Mouse (Mus musculus): ENCODE measurements around the gene Rabgap1l. TPM values are rescaled to one million over a fixed set of nuclear protein-coding genes. Genes with fewer than 3 reads are reported as not detected.

Gene Rabgap1l
- polyA plus RNA-seq, 1 experiment, result 12.9 TPM

GRCm38 (mm10) chr1:160211597-160212122, 581.4 kb downstream of the Rabgap1l start:
- Histone ChIP-seq H3K27me3 (replicated peaks; ENCODE audit: control insufficient read depth, insufficient read depth, low read length) (no peaks in the 10 kb centered on the region), H3K36me3 (ENCODE audit: control insufficient read depth, insufficient read depth, low read length) (no peaks in the 10 kb centered on the region; the same call in 1 of the 2 replicates), H3K4me3 (ENCODE audit: insufficient read depth, low read depth, low read length) (peak overlapping the region; percentile 86), H3K4me1 (ENCODE audit: control insufficient read depth, insufficient read depth, low read length) (no peaks in the 10 kb centered on the region; the same call in 1 of the 2 replicates), H3K27ac (ENCODE audit: insufficient read depth, low read depth, low read length) (no peak overlapping the region)
- 1% methylated on average over 8 of the region's 8 CpGs for WGBS
- DNase-seq, result no peak
- TF ChIP-seq POLR2A (IDR thresholded peaks at IDR 0.05; ENCODE audit: low read depth, low read length) (no peak), CTCF (conservative IDR thresholded peaks at IDR 0.05; ENCODE audit: insufficient read depth, insufficient read length, low read depth, low read length) (no peak)

- no peak for TF ChIP-seq CTCF (conservative IDR thresholded peaks at IDR 0.05; ENCODE audit: insufficient read depth, insufficient read length, low read depth, low read length)
- TF ChIP-seq POLR2A (IDR thresholded peaks at IDR 0.05; ENCODE audit: low read depth, low read length), result no peak
- Histone ChIP-seq H3K27ac (ENCODE audit: insufficient read depth, low read depth, low read length) (no peak overlapping the region), H3K36me3 (ENCODE audit: control insufficient read depth, insufficient read depth, low read length) (no peaks in the 10 kb centered on the region; the same call in 1 of the 2 replicates), H3K4me3 (ENCODE audit: insufficient read depth, low read depth, low read length) (no peak overlapping the region), H3K27me3 (replicated peaks; ENCODE audit: control insufficient read depth, insufficient read depth, low read length) (no peaks in the 10 kb centered on the region), H3K4me1 (ENCODE audit: control insufficient read depth, insufficient read depth, low read length) (no peaks in the 10 kb centered on the region; the same call in 1 of the 2 replicates)
- no peak for DNase-seq
- 38% methylated on average over 3 of the region's 3 CpGs for WGBS
Measured at GRCm38 (mm10) chr1:160210566-160210965, 582.4 kb downstream of the Rabgap1l start.

GRCm38 (mm10) chr1:160209844-160210243, 583.2 kb downstream of the Rabgap1l start:
- TF ChIP-seq CTCF (conservative IDR thresholded peaks at IDR 0.05; ENCODE audit: insufficient read depth, insufficient read length, low read depth, low read length), result no peak
- TF ChIP-seq POLR2A (IDR thresholded peaks at IDR 0.05; ENCODE audit: low read depth, low read length), result no peak
- WGBS, result 81% methylated on average over 2 of the region's 2 CpGs
- no peaks in the 10 kb centered on the region; the same call in 1 of the 2 replicates for H3K4me1 ChIP-seq (ENCODE audit: control insufficient read depth, insufficient read depth, low read length)
- H3K27me3 ChIP-seq (replicated peaks; ENCODE audit: control insufficient read depth, insufficient read depth, low read length), result no peaks in the 10 kb centered on the region
- no peak overlapping the region for H3K4me3 ChIP-seq (ENCODE audit: insufficient read depth, low read depth, low read length)
- no peak for DNase-seq
- no peak overlapping the region for H3K27ac ChIP-seq (ENCODE audit: insufficient read depth, low read depth, low read length)
- peaks cover 4% of the 10 kb centered on the region; the same call in 1 of the 2 replicates for H3K36me3 ChIP-seq (ENCODE audit: control insufficient read depth, insufficient read depth, low read length)

GRCm38 (mm10) chr1:160205486-160205885, 587.5 kb downstream of the Rabgap1l start:
- Histone ChIP-seq H3K27ac (ENCODE audit: insufficient read depth, low read depth, low read length) (no peak overlapping the region), H3K4me1 (ENCODE audit: control insufficient read depth, insufficient read depth, low read length) (no peaks in the 10 kb centered on the region), H3K4me3 (ENCODE audit: insufficient read depth, low read depth, low read length) (no peak overlapping the region), H3K27me3 (replicated peaks; ENCODE audit: control insufficient read depth, insufficient read depth, low read length) (no peaks in the 10 kb centered on the region), H3K36me3 (ENCODE audit: control insufficient read depth, insufficient read depth, low read length) (peaks cover 15% of the 10 kb centered on the region)
- TF ChIP-seq CTCF (conservative IDR thresholded peaks at IDR 0.05; ENCODE audit: insufficient read depth, insufficient read length, low read depth, low read length) (no peak), POLR2A (IDR thresholded peaks at IDR 0.05; ENCODE audit: low read depth, low read length) (no peak)
- DNase-seq, result no peak

- Histone ChIP-seq H3K4me3 (ENCODE audit: insufficient read depth, low read depth, low read length) (peak overlapping the region; percentile 98), H3K27ac (ENCODE audit: insufficient read depth, low read depth, low read length) (peak overlapping the region; percentile 70), H3K36me3 (ENCODE audit: control insufficient read depth, insufficient read depth, low read length) (no peaks in the 10 kb centered on the region; the same call in 1 of the 2 replicates), H3K27me3 (replicated peaks; ENCODE audit: control insufficient read depth, insufficient read depth, low read length) (no peaks in the 10 kb centered on the region), H3K4me1 (ENCODE audit: control insufficient read depth, insufficient read depth, low read length) (0 out of 2 replicates have a peak, but pooled peaks cover 3% of the 10 kb centered on the region)
- TF ChIP-seq CTCF (conservative IDR thresholded peaks at IDR 0.05; ENCODE audit: insufficient read depth, insufficient read length, low read depth, low read length) (no peak), POLR2A (IDR thresholded peaks at IDR 0.05; ENCODE audit: low read depth, low read length) (no peak)
- WGBS, result under 1% methylated on average over 13 of the region's 13 CpGs
- no peak for DNase-seq
Measured at GRCm38 (mm10) chr1:160195337-160195663, 597.7 kb downstream of the Rabgap1l start.

GRCm38 (mm10) chr1:160194529-160195336, 598.3 kb downstream of the Rabgap1l start, which contains the start of gene Mrps14:
Gene Mrps14, plus strand, starts transcription at chr1:160195215.
- peak; percentile 99 for DNase-seq
- TF ChIP-seq POLR2A (IDR thresholded peaks at IDR 0.05; ENCODE audit: low read depth, low read length) (no peak), CTCF (conservative IDR thresholded peaks at IDR 0.05; ENCODE audit: insufficient read depth, insufficient read length, low read depth, low read length) (peak; percentile 83)

GRCm38 (mm10) chr1:160184506-160184905, 608.5 kb downstream of the Rabgap1l start:
- peak; percentile 37 for DNase-seq
- TF ChIP-seq CTCF (conservative IDR thresholded peaks at IDR 0.05; ENCODE audit: insufficient read depth, insufficient read length, low read depth, low read length) (peak; percentile 63), POLR2A (IDR thresholded peaks at IDR 0.05; ENCODE audit: low read depth, low read length) (no peak)
- WGBS, result 11% methylated on average over 5 of the region's 5 CpGs

More at GRCm38 (mm10) chr1:160194529-160195336, 598.3 kb downstream of the Rabgap1l start, which contains the start of gene Mrps14:
- H3K4me1 ChIP-seq (ENCODE audit: control insufficient read depth, insufficient read depth, low read length), result 0 out of 2 replicates have a peak, but pooled peaks cover 3% of the 10 kb centered on the region
- peak within 1 kb of the TSS; percentile 98 for H3K4me3 ChIP-seq (ENCODE audit: insufficient read depth, low read depth, low read length)
- 5% methylated on average over 31 of the region's 31 CpGs for WGBS
- peak within 1 kb of the TSS; percentile 70 for H3K27ac ChIP-seq (ENCODE audit: insufficient read depth, low read depth, low read length)
- no peaks in the 10 kb centered on the region; the same call in 1 of the 2 replicates for H3K36me3 ChIP-seq (ENCODE audit: control insufficient read depth, insufficient read depth, low read length)
- no peaks in the 10 kb centered on the region for H3K27me3 ChIP-seq (replicated peaks; ENCODE audit: control insufficient read depth, insufficient read depth, low read length)

More at GRCm38 (mm10) chr1:160184506-160184905, 608.5 kb downstream of the Rabgap1l start:
- Histone ChIP-seq H3K36me3 (ENCODE audit: control insufficient read depth, insufficient read depth, low read length) (no peaks in the 10 kb centered on the region), H3K4me3 (ENCODE audit: insufficient read depth, low read depth, low read length) (no peak overlapping the region), H3K27ac (ENCODE audit: insufficient read depth, low read depth, low read length) (no peak overlapping the region), H3K4me1 (ENCODE audit: control insufficient read depth, insufficient read depth, low read length) (no peaks in the 10 kb centered on the region), H3K27me3 (replicated peaks; ENCODE audit: control insufficient read depth, insufficient read depth, low read length) (no peaks in the 10 kb centered on the region)
